Mouse (Mus musculus) MEL (cell line): ENCODE data around the gene Golm1. TPM values are rescaled to one million over a fixed set of nuclear protein-coding genes. Genes with fewer than 3 reads are reported as not detected.

ENCODE experiments used
- DNase-seq: peaks from one replicate; pipeline ENCODE4 v3.0.0; 2011; ENCODE audit warnings: low read depth, low spot score
- H3K27ac ChIP-seq: 2 replicates; pipeline ENCODE4 v1.5.1; 2012; ENCODE audit warnings: low read depth, mild to moderate bottlenecking, control low read depth, low read length, moderate library complexity; ENCODE audit not compliant: control insufficient read depth
- H3K27me3 ChIP-seq, 2 experiments: fragments of 150-350 bp in 1 of 2; sonication (generic) in 1 of 2; 2 replicates each; pipeline ENCODE4 v1.6.1; 2012; ENCODE audit warnings: low read length in 2 of 2, mild to moderate bottlenecking in 2 of 2, improper control_type of control experiment in 1 of 2, moderate library complexity in 1 of 2; ENCODE audit not compliant: insufficient read depth in 2 of 2, control insufficient read depth in 1 of 2
- H3K36me3 ChIP-seq, 2 experiments: 2 replicates each; pipeline ENCODE4 v1.6.1; 2012 to 2014; ENCODE audit warnings: low read length in 2 of 2, improper control_type of control experiment in 1 of 2, inconsistent platforms in 1 of 2, mild to moderate bottlenecking in 1 of 2; ENCODE audit not compliant: insufficient read depth in 2 of 2, control insufficient read depth in 1 of 2
- H3K4me1 ChIP-seq, 2 experiments: fragments of 150-350 bp in 1 of 2; sonication (generic) in 1 of 2; 2 replicates each; pipeline ENCODE4 v1.6.1; 2012; ENCODE audit warnings: low read length in 2 of 2, improper control_type of control experiment in 1 of 2, mild to moderate bottlenecking in 1 of 2; ENCODE audit not compliant: insufficient read depth in 2 of 2, control insufficient read depth in 1 of 2
- H3K4me3 ChIP-seq, 2 experiments: fragments of 150-350 bp in 1 of 2; sonication (generic) in 1 of 2; 2 replicates each; pipeline ENCODE4 v1.5.1; 2012; ENCODE audit warnings: low read depth in 2 of 2, low read length in 2 of 2, mild to moderate bottlenecking in 2 of 2, moderate library complexity in 2 of 2, control low read depth in 1 of 2, improper control_type of control experiment in 1 of 2; ENCODE audit not compliant: control insufficient read depth in 1 of 2, insufficient read depth in 1 of 2
- H3K79me2 ChIP-seq: 2 replicates; pipeline ENCODE4 v1.6.1; 2012; ENCODE audit warnings: mild to moderate bottlenecking, low read length, moderate library complexity; ENCODE audit not compliant: control insufficient read depth, poor library complexity, insufficient read depth
- H3K9ac ChIP-seq: 2 replicates; pipeline ENCODE4 v1.6.1; 2012; ENCODE audit warnings: low read depth, mild to moderate bottlenecking, control low read depth, low read length, moderate library complexity; ENCODE audit not compliant: control insufficient read depth, poor library complexity, severe bottlenecking
- H3K9me3 ChIP-seq: fragments of 150-350 bp; sonication (generic); replicated peaks from 2 replicates; pipeline ENCODE4 v1.6.1; 2012; ENCODE audit warnings: mild to moderate bottlenecking, low read length, improper control_type of control experiment, moderate library complexity; ENCODE audit not compliant: insufficient read depth
- BHLHE40 ChIP-seq: IDR thresholded peaks from 2 replicates; pipeline ENCODE4 v1.6.1; 2012; ENCODE audit warnings: low read depth, mild to moderate bottlenecking, inconsistent platforms, low read length, improper control_type of control experiment, borderline replicate concordance
- CHD1 ChIP-seq: IDR thresholded peaks from 2 replicates; pipeline ENCODE4 v1.6.1; 2012; ENCODE audit warnings: low read depth, mild to moderate bottlenecking, inconsistent platforms, low read length, improper control_type of control experiment
- CHD2 ChIP-seq: IDR thresholded peaks from 2 replicates; pipeline ENCODE4 v1.6.1; 2011; ENCODE audit warnings: low read length, improper control_type of control experiment
- CTCF ChIP-seq, 3 experiments: IDR thresholded peaks in 2 of 3; conservative IDR thresholded peaks in 1 of 3; 2 replicates each; pipeline ENCODE4 v1.5.1; 2011 to 2012; ENCODE audit warnings: low read length in 3 of 3, low read depth in 2 of 3, mild to moderate bottlenecking in 2 of 3, improper control_type of control experiment in 1 of 3, inconsistent platforms in 1 of 3, mixed read lengths in 1 of 3, moderate library complexity in 1 of 3; ENCODE audit not compliant: control insufficient read depth in 1 of 3, insufficient read depth in 1 of 3, poor library complexity in 1 of 3, severe bottlenecking in 1 of 3
- EP300 ChIP-seq, 2 experiments: IDR thresholded peaks; 2 replicates each; pipeline ENCODE4 v1.6.1; 2011; ENCODE audit warnings: improper control_type of control experiment in 2 of 2, low read length in 2 of 2, low read depth in 1 of 2, mild to moderate bottlenecking in 1 of 2
- GATA1 ChIP-seq: IDR thresholded peaks from 2 replicates; pipeline ENCODE4 v1.6.1; 2011; ENCODE audit warnings: low read depth, low read length, improper control_type of control experiment
- HCFC1 ChIP-seq: IDR thresholded peaks from 2 replicates; pipeline ENCODE4 v1.6.1; 2012; ENCODE audit warnings: low read depth, mild to moderate bottlenecking, inconsistent platforms, low read length, improper control_type of control experiment, moderate library complexity
- MAFK ChIP-seq: IDR thresholded peaks from 2 replicates; pipeline ENCODE4 v1.6.1; 2011; ENCODE audit warnings: low read depth, mild to moderate bottlenecking, low read length, improper control_type of control experiment, borderline replicate concordance
- MAZ ChIP-seq: IDR thresholded peaks from 2 replicates; pipeline ENCODE4 v1.6.1; 2012; ENCODE audit warnings: low read depth, mild to moderate bottlenecking, inconsistent platforms, low read length, improper control_type of control experiment
- MEF2A ChIP-seq: IDR thresholded peaks from 2 replicates; pipeline ENCODE4 v1.6.1; 2014; ENCODE audit warnings: low read depth, mild to moderate bottlenecking, inconsistent platforms, low read length, improper control_type of control experiment; ENCODE audit not compliant: poor library complexity, insufficient replicate concordance, severe bottlenecking; ENCODE audit errors: extremely low read depth
- MYB ChIP-seq: IDR thresholded peaks from 2 replicates; pipeline ENCODE4 v1.6.1; 2011; ENCODE audit warnings: mild to moderate bottlenecking, low read depth, low read length, improper control_type of control experiment
- NELFE ChIP-seq: IDR thresholded peaks from 2 replicates; pipeline ENCODE4 v1.6.1; 2011; ENCODE audit warnings: low read depth, low read length, improper control_type of control experiment
- NRF1 ChIP-seq: IDR thresholded peaks from 2 replicates; pipeline ENCODE4 v1.6.1; 2014; ENCODE audit warnings: low read depth, mild to moderate bottlenecking, inconsistent platforms, low read length, improper control_type of control experiment, moderate library complexity; ENCODE audit not compliant: poor library complexity, insufficient read depth, severe bottlenecking
- POLR2A ChIP-seq, 2 experiments: IDR thresholded peaks; 2 replicates each; pipeline ENCODE4 v1.6.1; 2011 to 2012; ENCODE audit warnings: low read length in 2 of 2, mild to moderate bottlenecking in 2 of 2, control low read depth in 1 of 2, improper control_type of control experiment in 1 of 2, low read depth in 1 of 2, moderate library complexity in 1 of 2; ENCODE audit not compliant: control insufficient read depth in 1 of 2, insufficient read depth in 1 of 2, poor library complexity in 1 of 2
- POLR2AphosphoS2 ChIP-seq: IDR thresholded peaks from 2 replicates; pipeline ENCODE4 v1.6.1; 2011; ENCODE audit warnings: low read length, improper control_type of control experiment
- POLR2AphosphoS5 ChIP-seq: IDR thresholded peaks from 2 replicates; pipeline ENCODE4 v1.6.1; 2012; ENCODE audit warnings: low read depth, borderline replicate concordance, mild to moderate bottlenecking, inconsistent platforms, low read length, moderate library complexity, mixed read lengths
- RAD21 ChIP-seq: IDR thresholded peaks from 2 replicates; pipeline ENCODE4 v1.6.1; 2011; ENCODE audit warnings: mild to moderate bottlenecking, low read depth, low read length, improper control_type of control experiment
- SIN3A ChIP-seq: IDR thresholded peaks from 2 replicates; pipeline ENCODE4 v1.6.1; 2012; ENCODE audit warnings: low read length, improper control_type of control experiment, inconsistent platforms
- TBP ChIP-seq: IDR thresholded peaks from 2 replicates; pipeline ENCODE4 v1.8.0; 2011; ENCODE audit warnings: low read depth, low read length, improper control_type of control experiment
- TCF12 ChIP-seq: IDR thresholded peaks from 2 replicates; pipeline ENCODE4 v1.6.1; 2014; ENCODE audit warnings: low read depth, mild to moderate bottlenecking, inconsistent platforms, low read length, improper control_type of control experiment, moderate library complexity
- UBTF ChIP-seq: IDR thresholded peaks from 2 replicates; pipeline ENCODE4 v1.6.1; 2012; ENCODE audit warnings: low read depth, mild to moderate bottlenecking, inconsistent platforms, low read length, improper control_type of control experiment, moderate library complexity, borderline replicate concordance; ENCODE audit not compliant: insufficient read depth
- USF1 ChIP-seq: IDR thresholded peaks from 2 replicates; pipeline ENCODE4 v1.6.1; 2014; ENCODE audit warnings: low read depth, mild to moderate bottlenecking, inconsistent platforms, low read length, improper control_type of control experiment, moderate library complexity
- ZC3H11A ChIP-seq: IDR thresholded peaks from 2 replicates; pipeline ENCODE4 v1.6.1; 2012; ENCODE audit warnings: low read depth, mild to moderate bottlenecking, inconsistent platforms, low read length, improper control_type of control experiment
- ZMIZ1 ChIP-seq: IDR thresholded peaks from 2 replicates; pipeline ENCODE4 v1.6.1; 2012; ENCODE audit warnings: low read depth, mild to moderate bottlenecking, inconsistent platforms, low read length, improper control_type of control experiment, moderate library complexity
- ZNF384 ChIP-seq: IDR thresholded peaks from 2 replicates; pipeline ENCODE4 v1.6.1; 2012; ENCODE audit warnings: low read depth, mild to moderate bottlenecking, inconsistent platforms, low read length, improper control_type of control experiment
- polyA plus RNA-seq, 2 experiments: library from polyadenylated mRNA; stranded (reverse) in 1 of 2; unstranded in 1 of 2; fragments of >175 nt in 1 of 2; fragments of >200 nt in 1 of 2; gene quantifications; 2 replicates each; pipeline versions ENCODE4 v1.2.1 to v1.2.4; 2012; ENCODE audit warnings: low replicate concordance in 2 of 2, low read depth in 1 of 2; ENCODE audit not compliant: insufficient read length in 2 of 2, insufficient read depth in 1 of 2, missing spikeins in 1 of 2
- total RNA-seq: library from RNA; depleted of rRNA; stranded (reverse); fragments of 300-350 nt; gene quantifications from 2 replicates; pipeline ENCODE4 v1.2.3, GENCODE M21; 2012

Gene Golm1
- total and polyA plus RNA-seq, 3 experiments: 22.1 to 26.8 TPM; not detected in 1

GRCm38 (mm10) chr13:59590691-59591090 lies 84.9 kb downstream of the Golm1 start:
- Histone ChIP-seq H3K9me3 (no peaks in the 10 kb centered on the region), H3K27ac (no peak overlapping the region), H3K9ac (no peak overlapping the region), H3K4me3 (no peak overlapping the region), H3K4me1 (peaks cover 0 to 13% of the 10 kb centered on the region in 2 experiments; a peak in 2 of 4 replicates), H3K27me3 (no peaks in the 10 kb centered on the region), H3K79me2 (peaks cover 17% of the 10 kb centered on the region), H3K36me3 (peaks cover 1 to 16% of the 10 kb centered on the region in 2 experiments)
- TF ChIP-seq EP300 (IDR thresholded peaks at IDR 0.05; ENCODE audit: low read depth in 1 of 2, low read length in 2 of 2) (no peak), CHD2 (no peak), GATA1 (no peak), ZNF384 (no peak), TBP (no peak), RAD21 (no peak), NELFE (no peak), POLR2AphosphoS5 (no peak), BHLHE40 (no peak), TCF12 (no peak), MAZ (no peak), MYB (no peak), MAFK (no peak), UBTF (no peak), ZMIZ1 (no peak), MEF2A (no peak), POLR2A (IDR thresholded peaks at IDR 0.05; ENCODE audit: control insufficient read depth in 1 of 2, insufficient read depth in 1 of 2, low read depth in 1 of 2, low read length in 2 of 2, poor library complexity in 1 of 2) (no peak), CTCF (IDR thresholded peaks at IDR 0.05 in 2 of 3, conservative IDR thresholded peaks at IDR 0.05 in 1 of 3; ENCODE audit: control insufficient read depth in 1 of 3, insufficient read depth in 1 of 3, low read depth in 2 of 3, low read length in 3 of 3, poor library complexity in 1 of 3, severe bottlenecking in 1 of 3) (no peak)
- DNase-seq: no peak

DNA sequence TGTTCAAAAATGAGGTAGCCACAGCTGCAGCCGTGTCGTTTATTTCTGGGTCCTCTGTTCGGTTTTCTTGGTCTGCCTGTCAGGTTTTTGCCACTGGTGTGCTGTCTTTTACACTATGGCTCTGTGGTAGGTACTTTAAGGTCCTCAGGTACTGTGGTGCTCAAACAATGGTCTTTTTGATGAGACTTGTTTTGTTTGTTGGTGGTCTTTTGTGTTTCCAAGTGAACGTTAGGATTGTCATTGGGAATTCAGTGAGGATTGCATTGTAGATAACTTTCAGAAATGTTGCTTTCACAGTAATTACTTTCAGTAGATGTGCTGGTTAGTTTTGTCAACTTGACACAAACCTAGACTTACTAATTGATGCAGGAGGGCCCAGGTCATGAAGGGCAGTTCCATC lies 85.9 kb downstream of the Golm1 start:
- DNase-seq: no peak
- Histone ChIP-seq H3K4me1 (peaks cover 0 to 13% of the 10 kb centered on the region in 2 experiments; a peak in 2 of 4 replicates), H3K9me3 (no peaks in the 10 kb centered on the region), H3K9ac (no peak overlapping the region), H3K27me3 (no peaks in the 10 kb centered on the region), H3K4me3 (no peak overlapping the region), H3K36me3 (peaks cover 1 to 16% of the 10 kb centered on the region in 2 experiments), H3K27ac (no peak overlapping the region), H3K79me2 (peaks cover 21% of the 10 kb centered on the region)
- no peak for TF ChIP-seq TCF12
- TF ChIP-seq POLR2AphosphoS2: no peak
- TF ChIP-seq NRF1: no peak
- TF ChIP-seq HCFC1: no peak
- no peak for TF ChIP-seq EP300 (IDR thresholded peaks at IDR 0.05; ENCODE audit: low read depth in 1 of 2, low read length in 2 of 2)
- TF ChIP-seq USF1: no peak
- TF ChIP-seq GATA1: no peak
- TF ChIP-seq CHD1: no peak
- TF ChIP-seq ZC3H11A: no peak
- no peak for TF ChIP-seq SIN3A
